Mouse (Mus musculus) liver, embryonic 14.5 days (tissue): ENCODE data around the gene Flvcr1. TPM values are rescaled to one million over a fixed set of nuclear protein-coding genes. Genes with fewer than 3 reads are reported as not detected.

Experiments
- ATAC-seq: fragments of 200-750 bp; cut with Nextera tagmentation; 2 replicates; pipeline ENCODE4 v1.8.0; 2017; ENCODE audit warnings: moderate number of reproducible peaks, mild to moderate bottlenecking, moderate library complexity; ENCODE audit not compliant: insufficient read depth
- DNase-seq, 3 experiments: peaks; one replicate each; pipeline ENCODE4 v3.0.0-alpha.2; 2012 to 2013; ENCODE audit warnings: low read depth in 3 of 3, low spot score in 3 of 3
- H3K27ac ChIP-seq: fragments of 300-500 bp; sonication (generic); 2 replicates; pipeline ENCODE4 v1.5.1; 2014; ENCODE audit warnings: moderate library complexity, mild to moderate bottlenecking, control low read depth, inconsistent platforms
- H3K27me3 ChIP-seq: fragments of 300-500 bp; sonication (generic); 2 replicates; pipeline ENCODE4 v1.6.1; 2014; ENCODE audit warnings: mild to moderate bottlenecking, low read length, moderate library complexity; ENCODE audit not compliant: control insufficient read depth, insufficient read depth
- H3K36me3 ChIP-seq: fragments of 300-500 bp; sonication (generic); replicated peaks from 2 replicates; pipeline ENCODE4 v1.6.1; 2014; ENCODE audit warnings: low read depth; ENCODE audit not compliant: control insufficient read depth, insufficient read depth
- H3K4me1 ChIP-seq, 2 experiments: fragments of 200-500 bp in 1 of 2; fragments of 300-500 bp in 1 of 2; sonication (generic) in 1 of 2; replicated peaks; 2 replicates each; pipeline ENCODE4 v1.6.1; 2012 to 2014; ENCODE audit warnings: antibody characterized with exemption in 1 of 2, inconsistent platforms in 1 of 2, low read length in 1 of 2; ENCODE audit not compliant: control insufficient read depth in 2 of 2, insufficient read depth in 2 of 2
- H3K4me2 ChIP-seq: fragments of 300-500 bp; sonication (generic); 2 replicates; pipeline ENCODE4 v1.6.1; 2014; ENCODE audit warnings: low read depth, mild to moderate bottlenecking, control low read depth, moderate library complexity
- H3K4me3 ChIP-seq, 2 experiments: fragments of 200-500 bp in 1 of 2; fragments of 300-500 bp in 1 of 2; sonication (generic) in 1 of 2; 2 replicates each; pipeline ENCODE4 v1.5.1; 2012 to 2014; ENCODE audit warnings: low read depth in 2 of 2, low read length in 2 of 2, mild to moderate bottlenecking in 2 of 2, control low read depth in 1 of 2, inconsistent platforms in 1 of 2, moderate library complexity in 1 of 2; ENCODE audit not compliant: insufficient read depth in 1 of 2
- H3K9ac ChIP-seq: fragments of 300-500 bp; sonication (generic); replicated peaks from 2 replicates; pipeline ENCODE4 v1.6.1; 2014; ENCODE audit warnings: mild to moderate bottlenecking, control low read depth, moderate library complexity
- H3K9me3 ChIP-seq: fragments of 300-500 bp; sonication (generic); 2 replicates; pipeline ENCODE4 v1.6.1; 2016; ENCODE audit warnings: low read length, mixed read lengths; ENCODE audit not compliant: control insufficient read depth
- CTCF ChIP-seq: IDR thresholded peaks from 2 replicates; pipeline ENCODE4 v1.5.1; 2016; ENCODE audit warnings: antibody characterized with exemption, low read depth, control low read depth
- EP300 ChIP-seq: IDR thresholded peaks from 2 replicates; pipeline ENCODE4 v1.6.1; 2016; ENCODE audit warnings: antibody characterized with exemption, low read depth
- WGBS: fragments of 180-500 bp; shearing (Covaris S2); extraction: QIAGEN DNeasy Blood & Tissue Kit; methylation state at CpG from one replicate; pipeline ENCODE4 v1.1.7; 2014; ENCODE audit not compliant: insufficient replicate concordance; 5-methylcytosine and 5-hydroxymethylcytosine counted together
- polyA plus RNA-seq, 2 experiments: library from polyadenylated mRNA; depleted of rRNA in 1 of 2; stranded (reverse) in 1 of 2; unstranded in 1 of 2; fragments of >200 nt; fragmentation: Nextera tagmentation in 1 of 2; extraction: Ambion mirVana in 1 of 2; gene quantifications; 2 replicates each; pipeline versions ENCODE4 v1.2.1 to v1.2.3; 2012 to 2014

Flvcr1 gene
- polyA plus RNA-seq, 2 experiments, result 4.9 to 6.4 TPM

GRCm38 (mm10) chr1:190981412-190981811 is 44.5 kb downstream of the Flvcr1 start:
- H3K27me3 ChIP-seq, result peaks cover 38% of the 10 kb centered on the region
- WGBS, result 63% methylated on average over 4 of the region's 4 CpGs

GRCm38 (mm10) chr1:190980470-190980869 is 45.5 kb downstream of the Flvcr1 start:
- DNase-seq, result no peak
- Histone ChIP-seq H3K9ac (no peak overlapping the region), H3K4me2 (no peak overlapping the region), H3K27ac (no peak overlapping the region), H3K4me3 (no peak overlapping the region), H3K9me3 (no peaks in the 10 kb centered on the region), H3K27me3 (peaks cover 39% of the 10 kb centered on the region), H3K4me1 (no peaks in the 10 kb centered on the region), H3K36me3 (no peaks in the 10 kb centered on the region)
- WGBS, result 58% methylated on average over 1 of the region's 1 CpGs
- ATAC-seq, result no peak
- TF ChIP-seq EP300 (no peak), CTCF (no peak)

More at GRCm38 (mm10) chr1:190981412-190981811, 44.5 kb downstream of the Flvcr1 start:
- Histone ChIP-seq H3K4me3 (no peak overlapping the region), H3K36me3 (no peaks in the 10 kb centered on the region), H3K27ac (no peak overlapping the region), H3K9me3 (no peaks in the 10 kb centered on the region), H3K4me1 (no peaks in the 10 kb centered on the region), H3K9ac (no peak overlapping the region), H3K4me2 (no peak overlapping the region)
- DNase-seq (no peak), ATAC-seq (no peak)
- TF ChIP-seq CTCF (no peak), EP300 (no peak)

GRCm38 (mm10) chr1:190979100-190979563 is 46.8 kb downstream of the Flvcr1 start, which contains the start of gene Vash2:
TSS of gene Vash2 (minus strand) at chr1:190979296.
- DNase-seq, result peak in 2 of 3 experiments; percentile 16 to 20
- peaks cover 43% of the 10 kb centered on the region for H3K27me3 ChIP-seq
- ATAC-seq, result peak; percentile 58; the same call in 1 of the 2 replicates

GRCm38 (mm10) chr1:190978511-190979073 is 47.4 kb downstream of the Flvcr1 start:
- H3K27me3 ChIP-seq, result peaks cover 43% of the 10 kb centered on the region
- H3K9ac ChIP-seq, result no peak overlapping the region
- peak overlapping the region; percentile 61 for H3K4me2 ChIP-seq
- no peaks in the 10 kb centered on the region for H3K4me1 ChIP-seq
- TF ChIP-seq CTCF (no peak), EP300 (no peak)
- peak overlapping the region; percentile 8 to 48 for H3K4me3 ChIP-seq
- H3K9me3 ChIP-seq, result no peaks in the 10 kb centered on the region
- H3K36me3 ChIP-seq, result no peaks in the 10 kb centered on the region
- WGBS, result 1% methylated on average over 44 of the region's 46 CpGs
- ATAC-seq (no peak), DNase-seq (no peak)
- H3K27ac ChIP-seq, result no peak overlapping the region

More at GRCm38 (mm10) chr1:190979100-190979563, 46.8 kb downstream of the Flvcr1 start, which contains the start of gene Vash2:
- Histone ChIP-seq H3K9ac (no peak within 1 kb of the TSS), H3K4me3 (peak within 1 kb of the TSS; percentile 24 to 48), H3K36me3 (no peaks in the 10 kb centered on the region), H3K4me2 (peak within 1 kb of the TSS; percentile 61), H3K4me1 (no peaks in the 10 kb centered on the region), H3K9me3 (no peaks in the 10 kb centered on the region), H3K27ac (no peak within 1 kb of the TSS)
- TF ChIP-seq EP300 (no peak), CTCF (no peak)
- under 1% methylated on average over 38 of the region's 38 CpGs for WGBS

GRCm38 (mm10) chr1:190978001-190978400 is 48.0 kb downstream of the Flvcr1 start:
- no peak overlapping the region for H3K27ac ChIP-seq
- TF ChIP-seq CTCF (no peak), EP300 (no peak)
- no peaks in the 10 kb centered on the region for H3K9me3 ChIP-seq
- H3K36me3 ChIP-seq, result no peaks in the 10 kb centered on the region
- H3K4me1 ChIP-seq, result no peaks in the 10 kb centered on the region
- peaks cover 43% of the 10 kb centered on the region for H3K27me3 ChIP-seq
- H3K4me3 ChIP-seq, result peak overlapping the region; percentile 8 to 48; a peak in 2 of 4 replicates
- WGBS, result 4% methylated on average over 22 of the region's 22 CpGs
- DNase-seq (no peak), ATAC-seq (no peak)
- peak overlapping the region; percentile 61 for H3K4me2 ChIP-seq
- H3K9ac ChIP-seq, result no peak overlapping the region
